Mouse (Mus musculus): ENCODE measurements around the gene Gm20931. TPM values are rescaled to one million over a fixed set of nuclear protein-coding genes. Genes with fewer than 3 reads are reported as not detected.
"Not testable (repeated sequence)": the region's sequence is repeated elsewhere in the genome, so short reads cannot be mapped to it uniquely, and the experiment has no call there.

The Gm20931 gene
- not detected for polyA plus RNA-seq (2012; fragmentation: generic; extraction: Trizol)
- long read RNA-seq, experiment 1 = 0 reads
- long read RNA-seq, experiment 2 = 0 reads

DNA sequence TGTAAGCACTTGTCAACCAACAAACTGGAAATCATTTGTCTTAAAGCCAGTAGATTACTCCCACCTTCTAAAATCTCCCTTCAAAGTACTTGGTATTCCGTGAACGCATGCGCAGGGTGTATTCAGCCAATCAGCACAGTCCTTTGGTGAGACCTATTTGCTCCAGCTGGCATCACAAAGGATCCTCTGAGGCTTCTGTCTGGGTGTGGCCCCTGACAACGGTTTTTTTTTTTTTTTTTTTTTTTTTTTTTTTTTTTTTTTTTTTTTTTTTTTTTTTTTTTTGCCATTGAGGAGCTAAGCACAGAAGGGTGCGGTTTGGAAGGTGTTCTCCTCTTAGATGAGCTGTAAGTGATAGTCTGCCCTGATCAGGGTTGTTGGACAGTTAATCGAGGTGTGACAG, at the start of gene Gm20931:
Gene Gm20931 (plus strand): TSS at position 301 of the 400 bp plus-strand sequence.
- not testable (repeated sequence) for H3K27me3 ChIP-seq (ENCODE audit: control insufficient read depth, insufficient read depth, insufficient read length); H3K79me3 ChIP-seq (ENCODE audit: low read depth); H3K79me2 ChIP-seq (ENCODE audit: control insufficient read depth, insufficient read depth); H3K36me3 ChIP-seq (ENCODE audit: control insufficient read depth, insufficient read depth); H3K4me3 ChIP-seq (ENCODE audit: insufficient read depth, poor library complexity, severe bottlenecking); H3ac ChIP-seq (ENCODE audit: control insufficient read depth, insufficient read length, low read depth)
